Mouse (Mus musculus) CD4-positive helper T cell, adult 2 months (primary cell): Measurements from ENCODE around the gene Cfi.

Experiments used
- DNase-seq: peaks from one replicate; pipeline ENCODE4 v3.0.0-alpha.2; 2012; ENCODE audit warnings: low read depth, missing footprints, low spot score

Cfi gene

DNA sequence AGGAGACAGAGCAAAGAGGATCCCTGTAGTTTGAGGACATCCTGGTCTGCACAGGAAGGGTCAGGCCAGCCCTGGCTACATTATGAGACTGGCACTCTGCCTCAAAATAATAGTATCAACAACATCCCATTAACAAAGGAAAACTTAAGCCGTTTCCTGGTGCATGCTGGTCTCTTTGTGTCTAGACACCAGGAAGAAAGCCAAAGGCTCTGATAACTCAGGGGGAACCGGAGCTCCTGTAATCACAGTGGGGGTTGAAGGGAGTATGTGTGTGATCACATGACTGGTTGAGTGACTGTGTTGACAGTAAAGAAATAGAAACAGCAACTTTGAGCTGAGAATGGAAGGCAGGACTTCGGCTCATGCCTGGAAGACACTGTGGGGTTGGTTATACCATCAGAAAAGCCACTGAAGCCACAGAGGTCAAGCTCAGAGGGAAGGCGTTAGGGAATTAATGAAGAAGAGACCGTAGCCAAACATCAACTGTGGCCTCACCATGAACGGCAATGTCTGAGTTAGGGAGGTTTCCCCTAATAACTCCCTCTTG, at the start of gene Cfi:
Gene Cfi, plus strand, starts transcription at position 497 of the 547 bp plus-strand sequence.
- DNase-seq, result no peak

DNA sequence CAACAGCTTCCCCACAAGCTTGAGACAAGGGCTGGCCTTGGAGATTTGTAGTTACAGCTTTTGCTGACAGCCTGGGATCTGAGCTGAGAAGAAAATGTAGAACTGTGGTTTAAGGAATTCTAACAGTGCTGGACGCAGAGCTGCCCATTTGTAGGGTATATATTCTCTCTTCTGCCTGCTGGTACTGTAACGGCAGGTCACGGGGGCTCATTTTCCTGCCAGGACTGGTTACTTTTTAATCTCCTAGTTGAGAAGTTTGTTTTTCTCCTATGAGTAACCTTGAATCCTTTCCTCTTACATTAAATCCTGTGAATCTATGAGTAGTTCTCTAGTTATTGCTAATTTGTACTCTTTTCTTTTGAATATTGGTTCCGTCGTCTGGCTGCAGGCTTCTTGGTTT, 41.9 kb upstream of the Cfi start:
- no peak for DNase-seq

- no peak for DNase-seq
Observed at GRCm38 (mm10) chr3:129797341-129797740, 38.3 kb upstream of the Cfi start.

DNA sequence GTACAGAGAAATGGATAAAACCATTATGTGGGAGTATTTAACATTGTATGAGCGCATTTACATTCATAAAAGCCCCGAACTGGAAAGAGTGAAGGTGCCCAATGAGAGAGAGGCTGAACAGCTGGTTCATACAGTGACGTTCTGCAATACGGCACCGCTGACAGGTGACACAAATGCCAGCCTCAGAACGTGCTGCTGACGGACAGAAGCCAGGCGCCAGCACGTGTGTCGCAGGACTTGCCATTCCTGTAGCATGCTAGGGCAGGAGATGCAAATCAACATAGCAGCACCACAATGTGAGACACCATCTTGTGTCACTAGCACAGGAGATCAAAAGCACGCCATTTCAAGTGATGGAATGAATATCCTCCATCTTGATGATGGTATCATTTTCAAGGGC, 37.1 kb upstream of the Cfi start:
- no peak for DNase-seq

GRCm38 (mm10) chr3:129799011-129799410, 36.7 kb upstream of the Cfi start:
- DNase-seq, result no peak

DNA sequence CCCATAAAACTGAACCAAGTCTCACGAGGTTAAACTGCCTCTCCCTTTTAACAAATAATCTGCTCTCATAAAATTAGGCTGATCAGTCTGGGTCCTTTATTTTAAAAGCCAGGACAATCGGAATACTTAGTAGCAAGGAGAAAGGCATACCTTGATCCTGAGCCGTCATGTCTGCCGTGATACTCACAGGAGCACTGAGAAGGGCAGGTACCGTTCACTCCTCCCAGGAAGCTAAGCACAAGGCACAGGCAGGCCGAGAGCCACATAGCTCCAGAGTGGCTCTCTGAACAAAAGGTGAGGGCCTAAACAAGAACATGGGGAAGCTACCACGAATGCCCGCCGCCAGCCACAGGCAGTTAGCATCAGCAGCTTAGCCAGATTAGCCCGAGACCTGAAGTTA, 31.9 kb upstream of the Cfi start, which contains the start of gene Lrit3:
Gene Lrit3, minus strand, starts transcription at position 266 of the 400 bp plus-strand sequence.
- no peak for DNase-seq

GRCm38 (mm10) chr3:129820847-129821246, 14.8 kb upstream of the Cfi start:
- no peak for DNase-seq

DNA sequence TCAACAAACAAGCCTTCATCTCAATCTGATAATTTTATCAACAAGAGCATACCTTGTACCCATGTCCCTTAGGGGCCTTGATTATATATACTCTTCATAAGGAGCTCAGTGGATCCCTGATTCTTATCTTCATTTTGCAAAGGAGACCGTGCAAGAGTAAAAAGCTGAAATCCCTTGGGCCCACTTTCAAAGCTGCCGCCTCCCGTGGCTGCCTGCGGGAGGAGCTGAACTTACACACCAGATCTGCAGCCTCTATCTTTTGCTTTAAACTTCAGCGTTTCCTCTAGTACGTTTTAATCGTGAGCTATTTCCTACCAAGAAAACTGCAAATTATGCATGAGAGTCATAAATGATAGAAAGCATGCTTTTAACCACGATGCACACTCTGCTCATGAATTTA, 13.9 kb upstream of the Cfi start:
- DNase-seq, result no peak

- DNase-seq, result no peak
Observed at GRCm38 (mm10) chr3:129822206-129822775, 13.4 kb upstream of the Cfi start, which contains the start of gene Rrh. Rrh (minus strand) TSS chr3:129822587.

GRCm38 (mm10) chr3:129823293-129823692, 12.4 kb upstream of the Cfi start:
- peak; percentile 51 for DNase-seq

GRCm38 (mm10) chr3:129824146-129824545, 11.5 kb upstream of the Cfi start:
- no peak for DNase-seq

GRCm38 (mm10) chr3:129824891-129825290, 10.8 kb upstream of the Cfi start:
- DNase-seq, result no peak

- DNase-seq, result no peak
Observed at GRCm38 (mm10) chr3:129826691-129827090, 9.0 kb upstream of the Cfi start.

- DNase-seq, result no peak
Observed at GRCm38 (mm10) chr3:129827691-129828090, 8.0 kb upstream of the Cfi start.

DNA sequence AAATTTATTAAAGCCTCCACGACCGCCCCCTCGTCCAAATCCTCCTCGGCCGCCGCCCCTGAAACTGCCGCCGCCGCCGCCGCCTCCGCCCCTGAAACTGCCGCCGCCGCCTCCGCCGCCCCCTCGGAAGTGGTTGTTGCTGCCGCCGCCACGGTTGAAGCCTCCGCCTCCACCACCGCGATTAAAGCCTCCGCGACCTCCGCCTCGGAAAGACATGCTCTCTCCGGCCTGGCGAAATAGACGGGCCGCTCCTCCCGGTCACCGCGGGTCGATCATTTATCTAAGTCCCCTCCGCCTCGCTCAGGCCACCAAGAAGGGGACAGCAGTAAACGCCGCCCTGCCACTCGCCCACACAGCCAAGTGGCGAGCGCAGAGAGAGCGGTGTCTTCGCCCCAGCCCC, 5.1 kb upstream of the Cfi start:
- no peak for DNase-seq

DNA sequence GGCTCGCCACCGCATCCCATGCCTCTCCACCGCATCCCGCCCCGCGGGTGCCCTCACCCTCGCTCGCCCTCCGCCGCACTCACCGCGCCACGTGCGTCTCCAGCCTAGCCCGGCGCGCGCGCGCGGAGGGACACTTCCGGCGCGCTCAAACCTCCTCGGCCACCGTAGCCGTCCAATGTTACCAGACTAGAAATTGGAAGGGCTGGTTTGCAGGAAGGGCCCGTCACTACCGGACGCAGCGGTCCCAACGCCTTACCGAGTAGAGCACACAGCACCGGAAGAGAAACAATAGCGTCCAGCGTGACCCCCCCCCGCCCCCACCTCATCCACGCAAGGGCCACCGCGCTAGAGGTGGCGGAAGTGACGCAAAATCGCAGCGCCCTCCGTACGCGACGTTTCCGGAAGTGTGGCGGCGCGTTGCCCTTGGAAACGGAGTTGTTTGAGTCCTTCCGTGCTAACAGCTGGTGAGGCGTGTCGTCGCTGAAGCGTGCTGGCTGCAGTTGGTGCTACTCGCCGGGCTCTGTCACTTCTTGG, 4.6 kb upstream of the Cfi start, which contains the start of gene Gar1:
Gene Gar1, minus strand, starts transcription at position 362 of the 534 bp plus-strand sequence.
- peak; percentile 98 for DNase-seq

- DNase-seq, result no peak
Observed at GRCm38 (mm10) chr3:129836051-129836697, 490 bp downstream of the Cfi start.

- DNase-seq, result no peak
Observed at GRCm38 (mm10) chr3:129836965-129837364, 1.3 kb downstream of the Cfi start.

GRCm38 (mm10) chr3:129838017-129838416, 2.3 kb downstream of the Cfi start:
- no peak for DNase-seq

- DNase-seq, result no peak
Observed at GRCm38 (mm10) chr3:129845868-129846267, 10.2 kb downstream of the Cfi start.

GRCm38 (mm10) chr3:129846846-129847245, 11.2 kb downstream of the Cfi start:
- DNase-seq, result no peak

- DNase-seq, result no peak
Observed at GRCm38 (mm10) chr3:129862592-129862991, 26.9 kb downstream of the Cfi start.

GRCm38 (mm10) chr3:129863698-129864097, 28.0 kb downstream of the Cfi start:
- peak; percentile 31 for DNase-seq
